Mouse (Mus musculus) embryonic fibroblast, embryonic 13.5 days (primary cell): ENCODE results near the gene Ppargc1a.

Source experiments
- CTCF ChIP-seq: IDR thresholded peaks from 2 replicates; pipeline ENCODE4 v1.5.1; 2011; ENCODE audit warnings: mild to moderate bottlenecking, control low read depth, low read length, moderate library complexity, borderline replicate concordance; ENCODE audit not compliant: insufficient read depth
- POLR2A ChIP-seq: IDR thresholded peaks from 2 replicates; pipeline ENCODE4 v1.6.1; 2011; ENCODE audit warnings: low read depth, mild to moderate bottlenecking, control low read depth, low read length, moderate library complexity

DNA sequence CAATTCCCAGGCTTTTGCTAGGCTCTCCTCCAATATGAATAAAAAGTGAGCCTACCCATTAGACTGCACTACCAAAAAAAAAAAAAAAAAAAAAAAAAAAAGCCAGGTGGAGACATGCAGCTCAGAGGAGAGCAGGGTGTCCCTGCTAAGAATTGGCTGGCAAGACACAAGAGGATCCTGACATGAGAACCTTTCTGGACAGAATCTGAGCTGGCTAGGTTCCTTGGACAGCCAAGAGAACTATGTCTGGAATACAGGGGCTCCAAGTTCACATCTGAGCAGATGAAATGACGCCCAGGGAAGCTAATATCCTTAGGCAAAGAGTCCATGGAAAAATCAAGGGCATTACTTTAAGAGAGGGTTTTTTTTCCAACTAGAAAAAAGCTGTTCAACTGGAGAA lies 33.1 kb downstream of the Ppargc1a start:
- TF ChIP-seq POLR2A = no peak
- TF ChIP-seq CTCF = no peak
